Mouse (Mus musculus) ovary, adult 18-20 months (tissue): ENCODE results near the gene Tlr7.

ENCODE experiments used
- DNase-seq: peaks from one replicate; pipeline ENCODE4 v3.0.0; 2022; ENCODE audit warnings: low spot score, mixed read lengths

Tlr7 gene

GRCm38 (mm10) chrX:167276953-167277352, 53.4 kb downstream of the Tlr7 start:
- peak; percentile 10 for DNase-seq

DNA sequence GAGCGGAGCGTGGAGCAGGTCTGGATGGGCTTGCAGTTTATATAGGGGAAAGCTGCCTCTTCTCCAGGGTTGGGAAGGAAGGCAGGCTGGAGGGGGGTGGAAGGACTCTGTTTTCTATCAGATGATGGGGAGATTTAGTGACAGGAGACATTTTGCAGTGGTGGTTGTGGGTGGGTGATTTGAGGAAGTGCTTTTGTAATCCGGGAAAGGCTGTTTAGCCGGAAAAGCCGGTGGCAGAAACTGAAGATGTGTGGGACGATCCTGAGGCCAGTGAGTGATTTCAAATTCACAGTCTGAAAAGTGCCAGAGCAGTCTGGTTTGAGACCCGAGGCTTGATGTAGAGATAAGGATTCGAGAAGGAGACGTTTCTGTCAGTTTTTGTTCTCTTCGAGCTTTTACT, 53.8 kb downstream of the Tlr7 start:
- DNase-seq: no peak

DNA sequence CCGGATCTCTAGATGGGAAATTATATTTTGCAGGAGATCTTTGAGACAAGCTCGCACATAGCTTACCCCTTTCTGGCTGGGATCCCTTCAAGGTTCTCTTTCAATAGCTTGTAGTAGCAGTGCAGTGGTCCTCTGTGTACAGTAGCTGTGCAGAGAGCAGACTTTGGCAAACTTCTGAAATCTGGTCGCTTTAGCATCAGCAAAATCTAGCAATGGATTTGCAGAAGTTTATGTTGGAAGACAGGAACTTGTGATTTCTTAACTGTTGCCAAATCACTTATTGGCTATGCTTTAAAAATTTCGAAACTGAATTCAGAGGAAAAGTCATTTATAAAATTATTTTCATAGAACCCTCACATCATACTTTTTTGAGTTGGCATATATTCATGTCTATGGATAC, 66.3 kb downstream of the Tlr7 start, which contains the start of gene Tlr8:
Gene Tlr8 (minus strand): TSS at position 244 of the 400 bp plus-strand sequence.
- DNase-seq: no peak

DNA sequence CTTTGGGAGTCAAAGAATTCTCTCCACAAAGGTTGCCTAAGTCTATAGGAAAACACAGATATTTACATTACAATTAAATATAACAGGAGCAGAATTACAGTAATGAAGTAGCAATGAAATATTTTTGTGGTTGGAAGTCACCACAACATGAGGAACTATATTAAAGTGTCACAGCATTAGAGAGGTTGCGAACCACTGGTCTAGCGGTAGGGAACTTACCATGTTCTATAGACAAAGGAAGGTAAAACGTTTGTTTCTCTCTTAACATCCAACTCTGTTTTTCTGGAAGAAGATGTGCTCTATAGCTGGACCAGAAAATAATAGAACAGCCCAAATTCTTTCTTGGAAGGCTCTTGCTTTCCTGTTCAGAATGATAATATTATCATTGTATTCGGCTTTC, 66.8 kb downstream of the Tlr7 start:
- no peak for DNase-seq
